Mouse (Mus musculus): ENCODE data around the gene Retsat.

- TF ChIP-seq POLR2A (IDR thresholded peaks at IDR 0.05; ENCODE audit: extremely low read depth, insufficient read depth, low read length): no peak
- no peak for TF ChIP-seq CTCF (IDR thresholded peaks at IDR 0.05; ENCODE audit: low read depth, low read length)
Observed at GRCm38 (mm10) chr6:72607060-72607459, 8.8 kb downstream of the Retsat start.
